Mouse (Mus musculus) forebrain, embryonic 15.5 days (tissue): ENCODE results near the gene Auh. TPM values are rescaled to one million over a fixed set of nuclear protein-coding genes. Genes with fewer than 3 reads are reported as not detected.

ENCODE experiments used
- ATAC-seq: fragments of 200-750 bp; cut with Nextera tagmentation; replicated peaks from 2 replicates; pipeline ENCODE4 v1.8.0; 2017; ENCODE audit warnings: mild to moderate bottlenecking, moderate TSS enrichment, moderate library complexity
- H3K27ac ChIP-seq: fragments of 300-500 bp; sonication (generic); replicated peaks from 2 replicates; pipeline ENCODE4 v1.5.1; 2015; ENCODE audit warnings: mild to moderate bottlenecking, inconsistent platforms
- H3K27me3 ChIP-seq: fragments of 300-500 bp; sonication (generic); 2 replicates; pipeline ENCODE4 v1.6.1; 2015; ENCODE audit warnings: inconsistent platforms
- H3K36me3 ChIP-seq: fragments of 300-500 bp; sonication (generic); 2 replicates; pipeline ENCODE4 v1.6.1; 2015; ENCODE audit warnings: mild to moderate bottlenecking, inconsistent platforms
- H3K4me1 ChIP-seq: fragments of 300-500 bp; sonication (generic); 2 replicates; pipeline ENCODE4 v1.6.1; 2015; ENCODE audit warnings: inconsistent platforms
- H3K4me2 ChIP-seq: fragments of 300-500 bp; sonication (generic); replicated peaks from 2 replicates; pipeline ENCODE4 v1.6.1; 2015; ENCODE audit warnings: mild to moderate bottlenecking, inconsistent platforms
- H3K4me3 ChIP-seq: fragments of 300-500 bp; sonication (generic); 2 replicates; pipeline ENCODE4 v1.5.1; 2015; ENCODE audit warnings: mild to moderate bottlenecking, inconsistent platforms
- H3K9ac ChIP-seq: fragments of 300-500 bp; sonication (generic); replicated peaks from 2 replicates; pipeline ENCODE4 v1.6.1; 2015; ENCODE audit warnings: mild to moderate bottlenecking, inconsistent platforms
- H3K9me3 ChIP-seq: fragments of 300-500 bp; sonication (generic); 2 replicates; pipeline ENCODE4 v1.6.1; 2016; ENCODE audit warnings: inconsistent platforms
- WGBS: fragments of 180-500 bp; shearing (Covaris S2); methylation state at CpG from one replicate; pipeline ENCODE4 v1.1.7; 2015; ENCODE audit warnings: mixed read lengths; 5-methylcytosine and 5-hydroxymethylcytosine counted together
- polyA plus RNA-seq: library from polyadenylated mRNA; unstranded; fragments of >200 nt; fragmentation: Nextera tagmentation; extraction: Ambion mirVana; gene quantifications from 2 replicates; pipeline ENCODE4 v1.2.1, GENCODE M21; 2015

The Auh gene
- polyA plus RNA-seq, 1 experiment from 2014 or later: 62.8 TPM

GRCm38 (mm10) chr13:52847071-52847470 lies 82.4 kb downstream of the Auh start:
- WGBS: 86% methylated on average over 17 of the region's 17 CpGs
- no peak overlapping the region for H3K27ac ChIP-seq

GRCm38 (mm10) chr13:52845618-52846017 lies 83.9 kb downstream of the Auh start:
- 87% methylated on average over 4 of the region's 4 CpGs for WGBS
- Histone ChIP-seq H3K9me3 (no peaks in the 10 kb centered on the region), H3K4me2 (no peak overlapping the region), H3K4me1 (peaks cover 28% of the 10 kb centered on the region), H3K4me3 (no peak overlapping the region), H3K9ac (no peak overlapping the region), H3K36me3 (no peaks in the 10 kb centered on the region), H3K27ac (no peak overlapping the region), H3K27me3 (no peaks in the 10 kb centered on the region)
- no peak for ATAC-seq

More at GRCm38 (mm10) chr13:52847071-52847470, 82.4 kb downstream of the Auh start:
- no peak for ATAC-seq
- Histone ChIP-seq H3K9ac (no peak overlapping the region), H3K36me3 (no peaks in the 10 kb centered on the region), H3K9me3 (no peaks in the 10 kb centered on the region), H3K4me3 (no peak overlapping the region), H3K4me2 (no peak overlapping the region), H3K27me3 (no peaks in the 10 kb centered on the region), H3K4me1 (peaks cover 28% of the 10 kb centered on the region)

- peaks cover 26% of the 10 kb centered on the region for H3K4me1 ChIP-seq
- H3K36me3 ChIP-seq: no peaks in the 10 kb centered on the region
- no peak overlapping the region for H3K4me2 ChIP-seq
- 59% methylated on average over 10 of the region's 10 CpGs for WGBS
- no peaks in the 10 kb centered on the region for H3K9me3 ChIP-seq
- H3K27ac ChIP-seq: peak overlapping the region; percentile 67
- no peak for ATAC-seq
- H3K9ac ChIP-seq: no peak overlapping the region
- H3K4me3 ChIP-seq: no peak overlapping the region
- H3K27me3 ChIP-seq: no peaks in the 10 kb centered on the region
These were observed 85.8 kb downstream of the Auh start for GRCm38 (mm10) chr13:52843536-52844178.

- no peak for ATAC-seq
- peaks cover 6% of the 10 kb centered on the region; the same call in 1 of the 2 replicates for H3K36me3 ChIP-seq
- H3K4me2 ChIP-seq: no peak overlapping the region
- WGBS: 93% methylated on average over 8 of the region's 8 CpGs
- no peaks in the 10 kb centered on the region for H3K27me3 ChIP-seq
- H3K9ac ChIP-seq: no peak overlapping the region
- no peak overlapping the region for H3K4me3 ChIP-seq
- 0 out of 2 replicates have a peak, but pooled peaks cover 4% of the 10 kb centered on the region for H3K4me1 ChIP-seq
- H3K9me3 ChIP-seq: no peaks in the 10 kb centered on the region
- H3K27ac ChIP-seq: no peak overlapping the region
These were observed 93.2 kb downstream of the Auh start for GRCm38 (mm10) chr13:52836231-52836630.

GRCm38 (mm10) chr13:52834591-52834990 lies 94.9 kb downstream of the Auh start:
- Histone ChIP-seq H3K27ac (no peak overlapping the region), H3K4me3 (no peak overlapping the region), H3K27me3 (no peaks in the 10 kb centered on the region), H3K9me3 (no peaks in the 10 kb centered on the region), H3K4me1 (0 out of 2 replicates have a peak, but pooled peaks cover 3% of the 10 kb centered on the region), H3K36me3 (peaks cover 6% of the 10 kb centered on the region; the same call in 1 of the 2 replicates), H3K9ac (no peak overlapping the region), H3K4me2 (no peak overlapping the region)
- 94% methylated on average over 8 of the region's 8 CpGs for WGBS
- ATAC-seq: no peak

GRCm38 (mm10) chr13:52833748-52834147 lies 95.7 kb downstream of the Auh start:
- no peaks in the 10 kb centered on the region for H3K4me1 ChIP-seq
- no peak for ATAC-seq

GRCm38 (mm10) chr13:52833220-52833619 lies 96.3 kb downstream of the Auh start:
- H3K4me2 ChIP-seq: no peak overlapping the region
- no peaks in the 10 kb centered on the region for H3K4me1 ChIP-seq
- H3K4me3 ChIP-seq: no peak overlapping the region
- no peak overlapping the region for H3K27ac ChIP-seq
- no peak overlapping the region for H3K9ac ChIP-seq
- peaks cover 6% of the 10 kb centered on the region; the same call in 1 of the 2 replicates for H3K36me3 ChIP-seq
- H3K9me3 ChIP-seq: no peaks in the 10 kb centered on the region
- WGBS: 74% methylated on average over 4 of the region's 4 CpGs
- no peaks in the 10 kb centered on the region for H3K27me3 ChIP-seq
- no peak for ATAC-seq

More at GRCm38 (mm10) chr13:52833748-52834147, 95.7 kb downstream of the Auh start:
- H3K4me3 ChIP-seq: no peak overlapping the region
- H3K9ac ChIP-seq: no peak overlapping the region
- no peaks in the 10 kb centered on the region for H3K27me3 ChIP-seq
- H3K36me3 ChIP-seq: peaks cover 6% of the 10 kb centered on the region; the same call in 1 of the 2 replicates
- no peak overlapping the region for H3K27ac ChIP-seq
- no peak overlapping the region for H3K4me2 ChIP-seq
- H3K9me3 ChIP-seq: no peaks in the 10 kb centered on the region
- WGBS: 83% methylated on average over 2 of the region's 2 CpGs

- Histone ChIP-seq H3K9ac (no peak overlapping the region), H3K36me3 (peaks cover 6% of the 10 kb centered on the region; the same call in 1 of the 2 replicates), H3K4me2 (no peak overlapping the region), H3K9me3 (no peaks in the 10 kb centered on the region), H3K4me1 (no peaks in the 10 kb centered on the region), H3K27me3 (no peaks in the 10 kb centered on the region), H3K27ac (no peak overlapping the region), H3K4me3 (no peak overlapping the region)
- no peak for ATAC-seq
- WGBS: 93% methylated on average over 8 of the region's 8 CpGs
These were observed 96.9 kb downstream of the Auh start for GRCm38 (mm10) chr13:52832481-52833170.

- H3K9ac ChIP-seq: no peak overlapping the region
- no peak overlapping the region for H3K4me3 ChIP-seq
- H3K4me1 ChIP-seq: no peaks in the 10 kb centered on the region
- no peak for ATAC-seq
- no peaks in the 10 kb centered on the region for H3K36me3 ChIP-seq
- WGBS: 90% methylated on average over 13 of the region's 13 CpGs
- H3K4me2 ChIP-seq: no peak overlapping the region
- no peaks in the 10 kb centered on the region for H3K27me3 ChIP-seq
- no peaks in the 10 kb centered on the region for H3K9me3 ChIP-seq
- H3K27ac ChIP-seq: no peak overlapping the region
These were observed 98.3 kb downstream of the Auh start for GRCm38 (mm10) chr13:52831037-52831757.

- ATAC-seq: no peak
- WGBS: 72% methylated on average over 12 of the region's 12 CpGs
- H3K27ac ChIP-seq: no peak overlapping the region
These were observed 100.4 kb downstream of the Auh start for GRCm38 (mm10) chr13:52828946-52829523.

GRCm38 (mm10) chr13:52828217-52828616 lies 101.3 kb downstream of the Auh start:
- WGBS: 70% methylated on average over 2 of the region's 2 CpGs
- H3K9ac ChIP-seq: no peak overlapping the region
- no peaks in the 10 kb centered on the region for H3K4me1 ChIP-seq
- ATAC-seq: no peak
- H3K36me3 ChIP-seq: no peaks in the 10 kb centered on the region
- no peak overlapping the region for H3K27ac ChIP-seq
- no peak overlapping the region for H3K4me3 ChIP-seq
- H3K9me3 ChIP-seq: no peaks in the 10 kb centered on the region
- H3K27me3 ChIP-seq: no peaks in the 10 kb centered on the region
- no peak overlapping the region for H3K4me2 ChIP-seq

More at GRCm38 (mm10) chr13:52828946-52829523, 100.4 kb downstream of the Auh start:
- Histone ChIP-seq H3K27me3 (no peaks in the 10 kb centered on the region), H3K9me3 (no peaks in the 10 kb centered on the region), H3K4me1 (no peaks in the 10 kb centered on the region), H3K4me2 (no peak overlapping the region), H3K4me3 (no peak overlapping the region), H3K9ac (no peak overlapping the region), H3K36me3 (no peaks in the 10 kb centered on the region)

- H3K27ac ChIP-seq: no peak overlapping the region
- no peaks in the 10 kb centered on the region for H3K27me3 ChIP-seq
- no peak overlapping the region for H3K9ac ChIP-seq
- no peak for ATAC-seq
- no peaks in the 10 kb centered on the region for H3K9me3 ChIP-seq
- H3K4me2 ChIP-seq: no peak overlapping the region
- H3K36me3 ChIP-seq: no peaks in the 10 kb centered on the region
- peaks cover 12% of the 10 kb centered on the region for H3K4me1 ChIP-seq
- no peak overlapping the region for H3K4me3 ChIP-seq
These were observed 102.8 kb downstream of the Auh start for GRCm38 (mm10) chr13:52826666-52827065.
